Mouse (Mus musculus) ES-Bruce4 (cell line): ENCODE results near the gene Cpvl.

ENCODE experiments used
- CTCF ChIP-seq: IDR thresholded peaks from one replicate; pipeline ENCODE4 v1.8.1; 2011; ENCODE audit warnings: low read depth, low read length
- POLR2A ChIP-seq: IDR thresholded peaks from one replicate; pipeline ENCODE4 v1.8.1; 2011; ENCODE audit warnings: low read length; ENCODE audit not compliant: insufficient read depth

DNA sequence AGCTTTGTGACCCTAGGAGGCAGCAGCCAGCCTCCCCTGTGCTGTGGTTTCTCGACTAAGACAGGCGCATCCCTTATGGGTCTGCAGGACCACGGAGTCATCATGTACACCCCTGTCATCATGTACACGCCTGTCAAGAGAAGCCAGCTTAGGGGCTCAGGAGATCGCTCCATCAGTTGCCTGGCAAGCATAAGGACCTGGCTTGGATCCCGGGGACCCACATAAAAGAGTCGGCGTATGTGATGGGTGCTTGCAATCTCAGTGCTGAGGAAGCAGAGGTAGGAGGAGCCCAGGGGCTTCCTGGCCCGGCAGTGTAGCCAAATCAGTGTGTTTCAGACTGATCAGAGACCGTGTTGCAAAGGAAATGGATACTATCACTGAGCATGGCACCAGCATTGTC is 9.4 kb downstream of the Cpvl start:
- TF ChIP-seq CTCF (no peak), POLR2A (no peak)
